Mouse (Mus musculus) thymus, postnatal 14 days (tissue): ENCODE data around the gene Golm1.
"Not testable (repeated sequence)": the region's sequence is repeated elsewhere in the genome, so short reads cannot be mapped to it uniquely, and the experiment has no call there.

Experiments
- DNase-seq: peaks from one replicate; pipeline ENCODE4 v3.0.0; 2021

Gene Golm1

GRCm38 (mm10) chr13:59675151-59676011, at the start of gene Golm1:
TSS of gene Golm1 (minus strand) at chr13:59675811.
- peak; percentile 33 for DNase-seq

- not testable (repeated sequence) for DNase-seq
Measured at GRCm38 (mm10) chr13:59722089-59722488, 46.5 kb upstream of the Golm1 start.

GRCm38 (mm10) chr13:59719475-59719874, 43.9 kb upstream of the Golm1 start:
- DNase-seq: no peak

DNA sequence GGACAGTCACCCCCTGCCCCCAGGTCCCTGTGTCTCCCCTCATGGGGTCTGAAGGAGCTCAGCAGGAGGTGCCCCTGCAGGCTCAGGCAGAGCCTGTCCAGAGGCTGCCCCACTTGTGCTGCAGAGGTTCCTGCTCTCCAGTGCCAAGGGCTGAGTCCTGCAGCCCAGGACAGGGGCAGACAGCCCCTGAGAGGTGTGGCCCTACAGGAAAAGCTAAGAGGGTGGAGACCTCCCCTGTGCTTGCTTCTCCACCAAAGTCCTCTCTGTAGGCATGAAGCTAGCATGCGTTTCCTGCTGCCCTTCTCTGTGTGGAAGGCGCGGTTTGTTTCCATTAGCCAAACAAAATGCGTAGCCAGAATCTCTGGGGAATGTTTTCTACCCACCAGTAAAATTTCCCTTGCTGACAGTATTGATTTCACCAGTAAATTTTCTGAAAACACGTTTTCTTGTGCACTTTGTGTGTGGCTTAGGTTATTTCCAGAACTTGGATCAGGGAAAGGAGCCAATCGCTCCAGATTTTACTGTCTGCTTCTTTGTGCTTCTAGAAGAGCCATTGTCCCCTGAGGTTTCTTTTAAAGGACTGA, 43.3 kb upstream of the Golm1 start:
- not testable (repeated sequence) for DNase-seq

DNA sequence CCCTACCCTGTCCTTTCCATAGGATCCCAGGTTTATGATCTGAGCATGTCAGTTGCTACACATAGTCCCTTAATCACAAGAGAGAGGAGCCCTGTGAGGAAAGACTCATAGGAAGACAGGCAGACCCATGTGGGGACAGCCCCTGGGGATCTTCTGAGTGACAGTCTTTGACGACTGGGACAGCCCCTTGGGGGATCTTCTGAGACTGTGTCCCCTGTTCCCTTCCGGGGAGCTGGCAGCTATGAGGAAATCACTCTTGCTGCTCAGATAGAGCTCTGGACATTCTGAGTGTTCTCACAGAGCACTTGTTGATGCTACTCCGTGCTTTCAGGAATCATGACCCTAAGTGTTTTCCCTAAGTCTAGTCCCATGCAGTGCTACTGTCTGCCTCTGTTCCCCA, 38.1 kb upstream of the Golm1 start:
- no peak for DNase-seq

GRCm38 (mm10) chr13:59711984-59712383, 36.4 kb upstream of the Golm1 start, which contains the start of gene Spata31d1b:
TSS of gene Spata31d1b (plus strand) at chr13:59712284.
- DNase-seq: not testable (repeated sequence)

DNA sequence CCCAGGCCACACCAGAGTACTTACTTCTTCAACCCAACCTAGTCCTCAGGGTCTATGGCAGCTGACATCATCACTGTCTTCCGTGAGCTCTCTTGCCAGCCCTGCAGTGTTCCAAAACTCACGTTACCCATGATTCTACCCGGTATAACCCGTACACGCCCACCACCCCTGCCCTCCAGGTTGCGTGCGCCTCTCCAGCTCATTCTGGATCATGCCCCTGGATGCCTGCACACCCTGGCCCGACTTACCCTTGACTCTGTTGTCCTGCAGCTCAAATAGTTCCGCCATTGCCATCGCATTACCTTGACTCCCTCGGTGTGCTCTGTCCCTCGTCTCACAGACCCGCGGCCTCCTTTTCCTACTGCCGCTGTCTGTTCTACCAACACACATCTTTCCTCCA, 34.6 kb upstream of the Golm1 start, which contains the start of gene Spata31d1a:
Gene Spata31d1a (minus strand): TSS at position 101 of the 400 bp plus-strand sequence.
- no peak for DNase-seq

DNA sequence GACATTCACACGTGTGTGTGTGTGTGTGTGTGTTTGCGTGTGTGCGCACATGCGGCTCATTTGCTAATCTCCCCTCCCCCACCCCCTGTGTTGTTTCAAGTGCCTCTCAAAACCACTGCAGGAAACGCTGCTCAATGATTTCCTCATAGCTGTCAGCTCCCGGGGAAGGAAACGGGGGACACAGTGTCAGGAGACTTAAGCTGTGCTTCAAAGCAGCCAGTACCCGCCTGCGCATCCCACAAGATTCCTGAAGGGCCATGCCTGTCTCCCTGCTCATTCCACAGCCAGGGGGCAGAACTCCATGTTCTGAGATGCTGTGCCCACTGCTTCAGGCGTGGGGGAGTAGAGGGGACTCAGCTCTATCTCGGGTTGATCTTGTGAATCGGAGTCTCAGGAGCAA, 29.0 kb upstream of the Golm1 start:
- peak; percentile 29 for DNase-seq

GRCm38 (mm10) chr13:59703514-59703913, 27.9 kb upstream of the Golm1 start:
- no peak for DNase-seq

DNA sequence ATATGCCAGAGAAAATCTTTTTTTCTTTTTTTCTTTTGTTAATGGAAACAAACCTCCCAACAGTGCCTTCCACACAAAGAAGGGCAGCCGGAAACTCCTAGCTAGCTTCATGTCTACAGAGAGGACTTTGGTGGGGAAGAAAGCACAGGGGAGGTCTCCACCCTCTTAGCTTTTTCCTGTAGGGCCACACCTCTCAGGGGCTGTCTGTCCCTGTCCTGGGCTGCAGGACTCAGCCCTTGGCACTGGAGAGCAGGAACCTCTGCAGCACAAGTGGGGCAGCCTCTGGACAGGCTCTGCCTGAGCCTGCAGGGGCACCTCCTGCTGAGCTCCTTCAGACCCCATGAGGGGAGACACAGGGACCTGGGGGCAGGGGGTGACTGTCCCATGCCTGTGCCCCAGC, 24.5 kb upstream of the Golm1 start:
- DNase-seq: not testable (repeated sequence)

DNA sequence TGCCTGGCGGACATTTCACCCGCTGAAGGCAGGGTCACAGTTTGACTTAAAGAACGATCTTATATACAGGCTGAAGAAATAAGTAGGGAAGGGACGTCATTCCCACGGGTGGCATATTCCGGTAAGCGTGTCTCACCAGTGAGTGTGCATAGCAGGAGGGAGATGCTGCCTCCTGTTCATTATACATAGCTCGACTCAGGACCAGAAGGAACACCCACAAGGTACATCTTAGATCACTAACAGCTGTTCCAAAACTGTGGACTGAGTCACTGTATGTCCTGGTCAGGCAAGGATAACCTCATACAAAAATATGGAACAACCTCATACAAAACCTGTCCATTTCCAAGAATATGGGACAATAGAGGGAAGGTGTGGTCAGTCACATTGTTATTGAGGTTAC, 23.5 kb upstream of the Golm1 start:
- DNase-seq: no peak

DNA sequence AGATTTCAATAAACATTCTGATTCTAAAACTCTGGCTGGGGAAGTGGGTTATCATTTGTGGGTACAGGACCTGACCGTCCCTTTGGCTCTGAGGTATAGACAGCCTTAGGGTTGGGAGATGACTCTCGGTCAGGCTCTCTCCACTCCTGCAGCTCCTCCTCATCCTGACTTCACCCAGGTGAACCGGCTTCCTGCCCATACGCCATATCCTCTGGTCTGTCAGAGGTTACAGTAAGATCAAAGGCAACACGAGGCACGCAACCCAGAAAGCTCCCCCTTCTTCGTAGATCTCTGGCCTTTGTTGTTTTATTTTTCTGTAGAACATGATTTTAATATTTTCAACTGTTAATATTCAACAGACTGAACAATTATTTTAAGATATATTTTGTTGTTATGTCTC, 20.2 kb upstream of the Golm1 start:
- peak; percentile 35 for DNase-seq

DNA sequence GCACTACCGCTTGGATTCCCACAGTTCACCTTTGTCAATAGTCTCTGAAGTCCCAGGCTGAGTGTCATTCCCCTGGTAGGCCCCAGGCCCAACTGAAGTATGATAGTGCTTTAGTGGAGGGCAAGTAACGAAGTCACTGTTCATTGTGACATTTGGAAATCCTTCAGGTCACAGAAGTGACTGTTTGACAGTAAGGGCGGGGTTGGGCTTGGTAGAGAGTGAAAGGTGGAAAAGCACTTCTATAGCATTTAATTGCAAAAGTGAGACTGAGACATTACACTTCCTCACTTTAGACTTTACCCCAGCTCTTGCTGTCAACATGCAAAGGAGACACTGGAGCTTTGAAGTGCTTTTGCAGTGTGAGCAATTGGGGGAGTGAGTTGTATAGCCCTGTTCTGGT, 18.4 kb upstream of the Golm1 start, which contains the start of gene 4921517D22Rik:
Gene 4921517D22Rik (minus strand): TSS at position 101 of the 400 bp plus-strand sequence.
- DNase-seq: no peak

DNA sequence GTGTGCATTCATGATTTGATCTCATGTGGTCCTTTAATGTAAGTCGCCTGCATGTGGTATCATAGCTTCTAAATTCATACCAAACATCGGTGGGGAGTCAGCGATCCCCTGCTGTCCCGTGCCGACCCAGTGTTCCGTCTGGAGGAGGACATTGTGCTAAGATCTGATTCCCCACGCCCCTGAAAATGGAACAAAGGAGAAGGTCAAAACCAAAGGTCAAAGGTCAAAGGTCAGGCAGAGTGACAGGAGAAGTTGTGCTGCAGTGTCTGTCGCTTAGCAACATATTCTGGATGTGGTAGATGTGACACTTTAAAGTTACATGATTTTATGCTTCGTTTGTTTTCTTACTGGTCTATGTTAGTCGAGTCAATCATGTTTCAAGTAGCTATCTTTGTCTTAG, 15.9 kb upstream of the Golm1 start:
- no peak for DNase-seq

DNA sequence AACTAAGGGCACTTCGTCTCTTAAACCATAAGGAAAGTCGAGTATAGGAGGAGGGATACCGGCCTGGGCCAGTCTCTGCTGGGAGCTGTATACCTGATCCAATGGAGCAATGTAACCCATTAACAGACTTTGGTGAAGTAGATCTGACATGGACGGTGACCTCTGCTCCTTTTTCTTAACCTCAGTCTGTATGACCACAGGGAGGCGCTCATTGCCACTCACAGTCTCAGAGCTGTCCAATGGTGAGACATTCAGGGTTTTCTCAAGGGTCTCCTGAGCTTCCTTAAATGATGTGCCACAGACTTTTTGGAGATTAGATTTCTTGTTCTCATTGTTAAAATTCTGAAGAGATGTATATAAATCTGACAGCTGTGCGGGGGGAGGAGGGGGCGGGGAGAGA, 15.0 kb upstream of the Golm1 start:
- no peak for DNase-seq

- no peak for DNase-seq
Measured at GRCm38 (mm10) chr13:59689843-59690242, 14.2 kb upstream of the Golm1 start.

- no peak for DNase-seq
Measured at GRCm38 (mm10) chr13:59689313-59689712, 13.7 kb upstream of the Golm1 start.

DNA sequence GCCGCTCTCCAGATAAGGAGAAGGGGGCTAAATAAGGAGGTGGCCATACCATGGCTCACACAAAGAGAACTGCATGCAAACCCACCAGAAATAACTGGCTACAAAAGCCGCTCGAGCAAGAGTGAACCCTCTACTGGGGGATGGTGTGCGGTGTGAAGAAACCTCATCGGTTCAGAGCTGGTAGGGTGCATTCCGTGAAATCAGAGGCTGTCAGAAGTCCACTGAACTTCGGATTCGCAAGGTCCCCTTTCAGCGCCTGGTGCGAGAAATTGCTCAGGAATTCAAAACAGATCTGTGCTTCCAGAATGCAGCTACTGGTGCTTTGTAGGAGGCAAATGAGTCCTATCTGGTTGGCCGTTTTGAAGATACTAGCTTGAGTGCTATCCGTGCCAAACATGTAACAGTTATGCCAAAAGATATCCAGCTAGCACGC, 12.7 kb upstream of the Golm1 start:
- no peak for DNase-seq

GRCm38 (mm10) chr13:59685236-59685635, 9.6 kb upstream of the Golm1 start:
- no peak for DNase-seq

GRCm38 (mm10) chr13:59682629-59683028, 7.0 kb upstream of the Golm1 start:
- no peak for DNase-seq

DNA sequence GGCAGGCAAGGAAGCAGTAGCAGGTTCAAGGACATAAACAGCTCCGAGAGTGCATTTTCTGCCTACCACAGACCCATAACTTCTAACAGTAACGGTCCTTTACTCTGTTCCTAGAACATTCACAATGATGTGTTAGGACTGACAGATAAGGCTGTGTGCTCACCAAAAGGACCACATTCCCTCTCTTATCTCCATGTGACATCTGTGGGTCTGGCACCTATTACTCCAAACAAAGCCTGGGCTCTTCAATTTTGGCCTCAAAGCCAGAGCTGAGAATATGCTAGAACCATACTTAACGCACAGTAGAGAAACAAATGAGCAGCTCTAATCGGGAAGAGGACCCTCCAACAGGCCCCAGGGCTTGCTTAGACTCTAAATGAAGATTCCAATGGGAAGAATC, 4.3 kb upstream of the Golm1 start:
- DNase-seq: no peak

- DNase-seq: no peak
Measured at GRCm38 (mm10) chr13:59679306-59679705, 3.7 kb upstream of the Golm1 start.

GRCm38 (mm10) chr13:59676316-59677229, 962 bp upstream of the Golm1 start:
- no peak for DNase-seq
